Mouse (Mus musculus): Measurements from ENCODE around the gene Mrpl12. TPM values are rescaled to one million over a fixed set of nuclear protein-coding genes. Genes with fewer than 3 reads are reported as not detected.
"Not testable (repeated sequence)": the region's sequence is repeated elsewhere in the genome, so short reads cannot be mapped to it uniquely, and the experiment has no call there.

Mrpl12 gene
- polyA plus RNA-seq, 1 experiment from 2014 or later: 152 TPM

DNA sequence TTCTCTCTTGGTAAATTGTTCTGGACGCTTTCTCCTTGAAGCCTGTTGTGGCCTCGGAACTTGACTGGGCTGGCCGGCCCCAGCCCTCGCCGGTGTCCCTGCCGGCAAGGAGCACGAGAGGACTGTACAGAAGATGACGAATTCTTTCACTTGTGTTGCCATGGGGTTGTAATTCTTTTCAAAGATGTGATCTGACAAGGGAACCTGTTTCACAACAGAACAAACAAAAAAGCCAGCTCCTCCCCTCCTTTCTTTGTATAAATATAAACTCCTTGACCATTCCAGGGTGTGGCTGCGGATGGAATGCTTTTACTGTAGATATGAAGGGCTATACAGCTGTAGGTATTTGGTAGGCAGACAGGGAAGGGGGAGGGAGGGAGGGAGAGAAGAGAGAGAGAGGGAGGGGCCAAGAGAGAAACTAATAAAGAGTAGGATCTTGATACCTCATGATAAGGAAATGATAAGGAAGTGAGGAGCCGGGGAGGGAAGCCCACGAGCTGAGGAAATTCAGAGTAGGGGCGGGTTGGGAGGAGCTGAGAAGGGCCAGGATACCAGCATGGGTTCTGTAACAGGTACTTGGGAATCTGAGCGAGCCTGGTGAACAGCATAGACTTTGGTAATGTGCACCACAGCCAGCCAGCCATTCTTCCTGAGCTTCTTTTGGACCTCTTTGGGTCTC, 23.3 kb downstream of the Mrpl12 start:
- H3K27me3 ChIP-seq (ENCODE audit: control insufficient read depth, insufficient read depth, low read length): no peaks in the 10 kb centered on the region

GRCm38 (mm10) chr11:120508290-120508870, 24.0 kb downstream of the Mrpl12 start:
- Histone ChIP-seq H3K27ac (ENCODE audit: low read depth, low read length) (no peak overlapping the region), H3K4me1 (replicated peaks; ENCODE audit: control insufficient read depth, insufficient read depth, low read length) (peaks cover 5% of the 10 kb centered on the region; the same call in 1 of the 2 replicates), H3K4me3 (ENCODE audit: low read depth, low read length) (no peak overlapping the region), H3K27me3 (ENCODE audit: control insufficient read depth, insufficient read depth, low read length) (no peaks in the 10 kb centered on the region), H3K36me3 (ENCODE audit: control insufficient read depth, insufficient read depth, low read length) (no peaks in the 10 kb centered on the region), H3K4me2 (ENCODE audit: low read depth, low read length, severe bottlenecking) (no peak overlapping the region), H3K9me3 (ENCODE audit: control insufficient read depth, low read length) (no peaks in the 10 kb centered on the region), H3K9ac (ENCODE audit: low read length) (no peak overlapping the region)
- DNase-seq (ENCODE audit: low spot score) (no peak), ATAC-seq (replicated peaks; ENCODE audit: low FRiP score) (no peak)
- WGBS: 89% methylated on average over 9 of the region's 9 CpGs

More for the DNA sequence above, 23.3 kb downstream of the Mrpl12 start:
- ATAC-seq (replicated peaks; ENCODE audit: low FRiP score) (no peak), DNase-seq (ENCODE audit: low spot score) (no peak)
- H3K9me3 ChIP-seq (ENCODE audit: control insufficient read depth, low read length): no peaks in the 10 kb centered on the region
- no peak overlapping the region for H3K9ac ChIP-seq (ENCODE audit: low read length)
- H3K27ac ChIP-seq (ENCODE audit: low read depth, low read length): no peak overlapping the region
- H3K4me2 ChIP-seq (ENCODE audit: low read depth, low read length, severe bottlenecking): no peak overlapping the region
- no peaks in the 10 kb centered on the region for H3K36me3 ChIP-seq (ENCODE audit: control insufficient read depth, insufficient read depth, low read length)
- WGBS: 88% methylated on average over 13 of the region's 13 CpGs
- no peak overlapping the region for H3K4me3 ChIP-seq (ENCODE audit: low read depth, low read length)
- H3K4me1 ChIP-seq (replicated peaks; ENCODE audit: control insufficient read depth, insufficient read depth, low read length): peaks cover 5% of the 10 kb centered on the region; the same call in 1 of the 2 replicates

DNA sequence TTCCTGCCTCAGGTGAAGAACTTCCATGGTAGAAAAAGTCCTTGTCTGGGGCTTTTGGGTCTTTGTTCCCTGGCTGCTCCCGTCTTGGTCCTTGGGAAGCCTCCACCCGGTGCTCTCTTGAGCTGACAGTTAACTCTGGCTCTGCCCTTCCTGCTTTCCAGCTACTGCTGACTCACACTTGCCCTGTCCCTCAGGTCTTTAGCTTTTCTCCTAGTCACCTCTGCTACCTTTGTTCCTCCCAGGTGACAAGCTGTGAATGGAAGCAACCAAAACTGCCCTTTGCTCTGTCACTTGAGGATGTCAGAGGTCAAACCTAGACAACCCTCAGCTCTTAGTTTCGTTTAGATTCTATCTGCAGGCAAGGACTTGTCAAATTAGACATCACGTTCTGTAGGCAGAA, 25.5 kb downstream of the Mrpl12 start:
- Histone ChIP-seq H3K27ac (ENCODE audit: low read depth, low read length) (0 out of 2 replicates have a peak overlapping the region, but pooled peaks have one; percentile 9), H3K36me3 (ENCODE audit: control insufficient read depth, insufficient read depth, low read length) (no peaks in the 10 kb centered on the region), H3K9me3 (ENCODE audit: control insufficient read depth, low read length) (no peaks in the 10 kb centered on the region), H3K9ac (ENCODE audit: low read length) (no peak overlapping the region; the same call in 1 of the 2 replicates), H3K4me1 (replicated peaks; ENCODE audit: control insufficient read depth, insufficient read depth, low read length) (peaks cover 5% of the 10 kb centered on the region; the same call in 1 of the 2 replicates), H3K4me2 (ENCODE audit: low read depth, low read length, severe bottlenecking) (no peak overlapping the region), H3K4me3 (ENCODE audit: low read depth, low read length) (no peak overlapping the region), H3K27me3 (ENCODE audit: control insufficient read depth, insufficient read depth, low read length) (no peaks in the 10 kb centered on the region)
- ATAC-seq (replicated peaks; ENCODE audit: low FRiP score): no peak
- WGBS: 33% methylated on average over 4 of the region's 4 CpGs
- no peak for DNase-seq (ENCODE audit: low spot score)

DNA sequence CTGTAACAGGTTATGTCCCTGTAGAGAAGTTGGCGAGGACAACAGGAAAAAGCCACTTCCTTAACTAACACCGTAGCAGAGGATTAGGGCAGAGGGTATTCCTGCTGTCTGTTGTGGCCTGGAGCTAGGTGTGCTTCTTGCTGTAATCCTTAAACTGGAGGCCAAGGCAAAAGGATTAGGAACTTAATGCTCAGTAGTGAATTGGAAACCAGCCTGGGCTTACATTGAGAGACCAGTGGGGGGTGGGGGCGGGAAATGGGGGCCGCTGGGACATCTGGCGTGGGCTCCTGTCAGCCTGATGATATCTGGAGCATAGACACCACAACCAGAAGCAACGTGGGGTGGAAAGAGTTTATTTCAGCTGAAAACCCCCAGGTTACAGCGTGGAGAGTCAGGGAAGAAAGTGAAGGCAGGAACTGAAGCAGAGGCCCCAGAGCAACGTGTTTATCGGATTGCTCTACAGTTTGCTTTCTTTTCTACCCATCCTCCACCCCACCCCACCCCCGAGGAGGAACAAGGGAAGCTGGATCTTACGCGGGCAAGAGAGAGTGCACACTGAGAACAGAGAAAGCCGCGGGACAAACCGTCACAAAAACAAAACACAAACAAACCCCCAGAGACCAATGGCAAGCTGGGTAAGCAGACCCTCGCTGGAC, 26.1 kb downstream of the Mrpl12 start:
- 0 out of 2 replicates have a peak overlapping the region, but pooled peaks have one; percentile 3 for H3K4me3 ChIP-seq (ENCODE audit: low read depth, low read length)
- H3K9ac ChIP-seq (ENCODE audit: low read length): peak overlapping the region; percentile 57
- no peak for ATAC-seq (replicated peaks; ENCODE audit: low FRiP score)
- peak overlapping the region; percentile 42; the same call in 1 of the 2 replicates for H3K4me2 ChIP-seq (ENCODE audit: low read depth, low read length, severe bottlenecking)
- peak; percentile 57 for DNase-seq (ENCODE audit: low spot score)
- H3K36me3 ChIP-seq (ENCODE audit: control insufficient read depth, insufficient read depth, low read length): no peaks in the 10 kb centered on the region
- no peaks in the 10 kb centered on the region for H3K27me3 ChIP-seq (ENCODE audit: control insufficient read depth, insufficient read depth, low read length)
- 0 out of 2 replicates have a peak overlapping the region, but pooled peaks have one; percentile 9 for H3K27ac ChIP-seq (ENCODE audit: low read depth, low read length)
- 4% methylated on average over 16 of the region's 16 CpGs for WGBS
- peaks cover 5% of the 10 kb centered on the region; the same call in 1 of the 2 replicates for H3K4me1 ChIP-seq (replicated peaks; ENCODE audit: control insufficient read depth, insufficient read depth, low read length)
- no peaks in the 10 kb centered on the region for H3K9me3 ChIP-seq (ENCODE audit: control insufficient read depth, low read length)

DNA sequence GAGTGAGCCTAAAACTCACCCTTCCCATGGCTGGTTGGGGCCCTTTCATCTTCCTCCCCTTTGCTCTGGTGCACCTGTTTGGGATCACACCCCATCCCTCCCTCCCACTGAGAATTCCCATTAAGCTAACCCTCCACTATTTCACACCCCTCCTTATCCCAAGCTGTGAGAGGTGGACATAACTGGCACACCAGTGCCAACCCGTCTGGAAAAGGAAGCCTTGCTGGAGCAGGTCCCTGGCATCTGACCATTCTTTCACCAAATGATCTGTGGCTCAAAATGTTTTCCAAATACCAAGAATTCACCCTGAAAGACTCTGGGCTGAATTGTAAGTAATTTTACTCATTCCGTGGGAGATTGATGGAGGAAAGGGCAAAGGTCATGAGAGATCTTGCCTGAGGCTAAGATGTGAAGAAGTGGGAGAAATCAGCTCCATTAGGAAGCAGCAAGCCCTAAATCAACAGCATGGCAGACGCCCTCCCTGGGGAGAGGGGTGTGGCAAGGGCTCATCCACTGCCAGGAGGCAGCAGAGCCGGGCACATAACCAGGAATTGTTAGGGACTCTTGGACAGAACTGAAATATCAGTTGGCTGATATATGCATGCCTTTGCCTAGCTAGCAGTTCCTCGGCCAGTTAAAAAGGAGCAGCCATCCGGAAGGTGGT, 28.5 kb downstream of the Mrpl12 start:
- Histone ChIP-seq H3K27me3 (ENCODE audit: control insufficient read depth, insufficient read depth, low read length) (no peaks in the 10 kb centered on the region), H3K9me3 (ENCODE audit: control insufficient read depth, low read length) (no peaks in the 10 kb centered on the region), H3K36me3 (ENCODE audit: control insufficient read depth, insufficient read depth, low read length) (no peaks in the 10 kb centered on the region), H3K4me3 (ENCODE audit: low read depth, low read length) (no peak overlapping the region), H3K4me1 (replicated peaks; ENCODE audit: control insufficient read depth, insufficient read depth, low read length) (peaks cover 5% of the 10 kb centered on the region; the same call in 1 of the 2 replicates), H3K27ac (ENCODE audit: low read depth, low read length) (no peak overlapping the region), H3K4me2 (ENCODE audit: low read depth, low read length, severe bottlenecking) (no peak overlapping the region), H3K9ac (ENCODE audit: low read length) (no peak overlapping the region)
- no peak for ATAC-seq (replicated peaks; ENCODE audit: low FRiP score)
- no peak for DNase-seq (ENCODE audit: low spot score)
- WGBS: 56% methylated on average over 6 of the region's 6 CpGs

DNA sequence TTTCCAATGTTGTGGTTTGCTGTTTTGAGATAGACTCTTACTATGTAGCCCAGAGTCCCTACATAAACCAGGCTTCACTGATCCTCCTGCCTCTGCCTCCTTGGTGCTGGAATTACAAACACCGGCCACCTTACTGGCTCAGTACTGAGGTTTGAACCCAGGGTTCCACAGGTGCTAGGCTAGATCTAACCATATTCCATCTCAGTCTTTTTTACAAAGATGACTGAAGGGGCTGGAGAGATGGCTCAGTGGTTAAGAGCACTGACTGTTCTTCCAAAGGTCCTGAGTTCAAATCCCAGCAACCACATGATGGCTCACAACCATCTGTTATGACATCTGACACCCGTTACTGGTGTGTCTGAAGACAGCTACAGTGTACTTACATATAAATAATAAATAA, 29.8 kb downstream of the Mrpl12 start:
- not testable (repeated sequence) for H3K9ac ChIP-seq (ENCODE audit: low read length); H3K27ac ChIP-seq (ENCODE audit: low read depth, low read length); H3K27me3 ChIP-seq (ENCODE audit: control insufficient read depth, insufficient read depth, low read length); H3K4me1 ChIP-seq (replicated peaks; ENCODE audit: control insufficient read depth, insufficient read depth, low read length); ATAC-seq (replicated peaks; ENCODE audit: low FRiP score); H3K4me3 ChIP-seq (ENCODE audit: low read depth, low read length); H3K4me2 ChIP-seq (ENCODE audit: low read depth, low read length, severe bottlenecking); H3K9me3 ChIP-seq (ENCODE audit: control insufficient read depth, low read length); H3K36me3 ChIP-seq (ENCODE audit: control insufficient read depth, insufficient read depth, low read length); DNase-seq (ENCODE audit: low spot score)
- 96% methylated on average over 2 of the region's 2 CpGs for WGBS

DNA sequence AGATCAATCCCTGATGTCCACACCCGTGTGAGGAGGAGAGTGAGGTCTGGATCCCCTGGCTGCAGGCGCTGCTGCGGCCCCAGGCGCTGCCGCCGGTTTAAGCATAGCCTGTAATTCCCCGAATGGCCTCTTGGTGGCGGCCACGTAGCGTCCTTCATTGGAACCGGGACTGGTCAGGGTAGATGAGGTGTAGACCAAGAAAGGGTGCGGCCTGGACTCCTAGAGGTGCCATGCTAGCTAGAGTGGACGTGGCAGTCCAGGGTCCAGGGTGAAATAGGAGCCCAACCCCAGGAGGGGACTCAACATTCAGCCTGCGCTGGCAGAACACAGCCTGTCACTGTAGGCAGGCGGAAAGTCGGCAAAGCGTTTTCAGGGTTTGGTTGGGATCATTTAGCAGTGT, 31.2 kb downstream of the Mrpl12 start:
- DNase-seq (ENCODE audit: low spot score) (peak; percentile 94), ATAC-seq (replicated peaks; ENCODE audit: low FRiP score) (0 out of 2 replicates have a peak, but pooled peaks have one; percentile 60)
- H3K36me3 ChIP-seq (ENCODE audit: control insufficient read depth, insufficient read depth, low read length): no peaks in the 10 kb centered on the region
- H3K4me2 ChIP-seq (ENCODE audit: low read depth, low read length, severe bottlenecking): no peak overlapping the region
- H3K4me3 ChIP-seq (ENCODE audit: low read depth, low read length): no peak overlapping the region
- H3K9me3 ChIP-seq (ENCODE audit: control insufficient read depth, low read length): no peaks in the 10 kb centered on the region
- no peak overlapping the region for H3K9ac ChIP-seq (ENCODE audit: low read length)
- WGBS: 15% methylated on average over 17 of the region's 17 CpGs
- H3K27me3 ChIP-seq (ENCODE audit: control insufficient read depth, insufficient read depth, low read length): no peaks in the 10 kb centered on the region
- H3K27ac ChIP-seq (ENCODE audit: low read depth, low read length): no peak overlapping the region
- peaks cover 2% of the 10 kb centered on the region; the same call in 1 of the 2 replicates for H3K4me1 ChIP-seq (replicated peaks; ENCODE audit: control insufficient read depth, insufficient read depth, low read length)

GRCm38 (mm10) chr11:120517147-120517546, 32.7 kb downstream of the Mrpl12 start:
- no peaks in the 10 kb centered on the region for H3K9me3 ChIP-seq (ENCODE audit: control insufficient read depth, low read length)
- H3K27me3 ChIP-seq (ENCODE audit: control insufficient read depth, insufficient read depth, low read length): no peaks in the 10 kb centered on the region
- no peak overlapping the region for H3K9ac ChIP-seq (ENCODE audit: low read length)
- DNase-seq (ENCODE audit: low spot score) (no peak), ATAC-seq (replicated peaks; ENCODE audit: low FRiP score) (no peak)
- no peak overlapping the region for H3K27ac ChIP-seq (ENCODE audit: low read depth, low read length)
- WGBS: 77% methylated on average over 4 of the region's 4 CpGs
- H3K36me3 ChIP-seq (ENCODE audit: control insufficient read depth, insufficient read depth, low read length): no peaks in the 10 kb centered on the region
- H3K4me2 ChIP-seq (ENCODE audit: low read depth, low read length, severe bottlenecking): no peak overlapping the region
- no peak overlapping the region for H3K4me3 ChIP-seq (ENCODE audit: low read depth, low read length)
- H3K4me1 ChIP-seq (replicated peaks; ENCODE audit: control insufficient read depth, insufficient read depth, low read length): no peaks in the 10 kb centered on the region

Data from forebrain, embryonic 11.5 days (tissue).